Mouse (Mus musculus): ENCODE results near the gene A930004D18Rik. TPM values are rescaled to one million over a fixed set of nuclear protein-coding genes. Genes with fewer than 3 reads are reported as not detected.
A peak's percentile ranks its signal among the peaks of the same experiment; 100 is the strongest.

The A930004D18Rik gene
- polyA plus RNA-seq, 1 experiment, result 0.70 TPM

GRCm38 (mm10) chr2:18064356-18064858, 26.9 kb upstream of the A930004D18Rik start:
- Histone ChIP-seq H3K4me1 (ENCODE audit: control insufficient read depth, insufficient read depth, insufficient read length, low read length) (peaks cover 5% of the 10 kb centered on the region), H3K27ac (ENCODE audit: insufficient read depth, low read depth, low read length) (peak overlapping the region; percentile 94), H3K27me3 (ENCODE audit: control insufficient read depth, insufficient read depth, low read length) (no peaks in the 10 kb centered on the region), H3K36me3 (ENCODE audit: control insufficient read depth, insufficient read depth, low read length) (peaks cover 7% of the 10 kb centered on the region), H3K4me3 (ENCODE audit: low read depth, low read length) (peak overlapping the region; percentile 84)
- whole genome bisulfite sequencing, result 0% methylated on average over 36 of the region's 58 CpGs
- TF ChIP-seq CTCF (IDR thresholded peaks at IDR 0.05; ENCODE audit: extremely low read depth, insufficient read length, insufficient replicate concordance, low read depth, low read length), result no peak
- peak; percentile 91 for TF ChIP-seq POLR2A (IDR thresholded peaks at IDR 0.05; ENCODE audit: low read depth, low read length)

GRCm38 (mm10) chr2:18063763-18064251, 26.3 kb upstream of the A930004D18Rik start:
- H3K27me3 ChIP-seq (ENCODE audit: control insufficient read depth, insufficient read depth, low read length), result no peaks in the 10 kb centered on the region
- peak overlapping the region; percentile 94 for H3K27ac ChIP-seq (ENCODE audit: insufficient read depth, low read depth, low read length)
- peaks cover 7% of the 10 kb centered on the region for H3K36me3 ChIP-seq (ENCODE audit: control insufficient read depth, insufficient read depth, low read length)
- 1% methylated on average over 18 of the region's 18 CpGs for WGBS
- TF ChIP-seq CTCF (IDR thresholded peaks at IDR 0.05; ENCODE audit: extremely low read depth, insufficient read length, insufficient replicate concordance, low read depth, low read length), result no peak
- TF ChIP-seq POLR2A (IDR thresholded peaks at IDR 0.05; ENCODE audit: low read depth, low read length), result no peak
- H3K4me3 ChIP-seq (ENCODE audit: low read depth, low read length), result peak overlapping the region; percentile 84
- peaks cover 5% of the 10 kb centered on the region for H3K4me1 ChIP-seq (ENCODE audit: control insufficient read depth, insufficient read depth, insufficient read length, low read length)

- TF ChIP-seq CTCF (IDR thresholded peaks at IDR 0.05; ENCODE audit: extremely low read depth, insufficient read length, insufficient replicate concordance, low read depth, low read length) (no peak), POLR2A (IDR thresholded peaks at IDR 0.05; ENCODE audit: low read depth, low read length) (no peak)
- H3K4me3 ChIP-seq (ENCODE audit: low read depth, low read length), result no peak overlapping the region
- H3K27ac ChIP-seq (ENCODE audit: insufficient read depth, low read depth, low read length), result no peak overlapping the region
- H3K27me3 ChIP-seq (ENCODE audit: control insufficient read depth, insufficient read depth, low read length), result no peaks in the 10 kb centered on the region
- H3K36me3 ChIP-seq (ENCODE audit: control insufficient read depth, insufficient read depth, low read length), result no peaks in the 10 kb centered on the region
- H3K4me1 ChIP-seq (ENCODE audit: control insufficient read depth, insufficient read depth, insufficient read length, low read length), result no peaks in the 10 kb centered on the region; the same call in 1 of the 2 replicates
- WGBS, result 98% methylated on average over 1 of the region's 1 CpGs
Observed at GRCm38 (mm10) chr2:18060396-18060795, 22.9 kb upstream of the A930004D18Rik start.

GRCm38 (mm10) chr2:18059891-18060290, 22.4 kb upstream of the A930004D18Rik start:
- TF ChIP-seq CTCF (IDR thresholded peaks at IDR 0.05; ENCODE audit: extremely low read depth, insufficient read length, insufficient replicate concordance, low read depth, low read length), result no peak
- TF ChIP-seq POLR2A (IDR thresholded peaks at IDR 0.05; ENCODE audit: low read depth, low read length), result no peak
- Histone ChIP-seq H3K27me3 (ENCODE audit: control insufficient read depth, insufficient read depth, low read length) (no peaks in the 10 kb centered on the region), H3K36me3 (ENCODE audit: control insufficient read depth, insufficient read depth, low read length) (no peaks in the 10 kb centered on the region), H3K4me3 (ENCODE audit: low read depth, low read length) (no peak overlapping the region), H3K27ac (ENCODE audit: insufficient read depth, low read depth, low read length) (no peak overlapping the region), H3K4me1 (ENCODE audit: control insufficient read depth, insufficient read depth, insufficient read length, low read length) (no peaks in the 10 kb centered on the region)
- WGBS, result 93% methylated on average over 1 of the region's 1 CpGs

GRCm38 (mm10) chr2:18059063-18059462, 21.5 kb upstream of the A930004D18Rik start:
- 86% methylated on average over 2 of the region's 2 CpGs for WGBS
- TF ChIP-seq CTCF (IDR thresholded peaks at IDR 0.05; ENCODE audit: extremely low read depth, insufficient read length, insufficient replicate concordance, low read depth, low read length), result no peak
- no peak for TF ChIP-seq POLR2A (IDR thresholded peaks at IDR 0.05; ENCODE audit: low read depth, low read length)
- no peak overlapping the region for H3K27ac ChIP-seq (ENCODE audit: insufficient read depth, low read depth, low read length)
- H3K4me3 ChIP-seq (ENCODE audit: low read depth, low read length), result no peak overlapping the region
- no peaks in the 10 kb centered on the region for H3K36me3 ChIP-seq (ENCODE audit: control insufficient read depth, insufficient read depth, low read length)
- H3K4me1 ChIP-seq (ENCODE audit: control insufficient read depth, insufficient read depth, insufficient read length, low read length), result no peaks in the 10 kb centered on the region
- no peaks in the 10 kb centered on the region for H3K27me3 ChIP-seq (ENCODE audit: control insufficient read depth, insufficient read depth, low read length)

GRCm38 (mm10) chr2:18058146-18058708, 20.7 kb upstream of the A930004D18Rik start:
- Histone ChIP-seq H3K4me1 (ENCODE audit: control insufficient read depth, insufficient read depth, insufficient read length, low read length) (no peaks in the 10 kb centered on the region), H3K36me3 (ENCODE audit: control insufficient read depth, insufficient read depth, low read length) (no peaks in the 10 kb centered on the region), H3K27ac (ENCODE audit: insufficient read depth, low read depth, low read length) (no peak overlapping the region; the same call in 1 of the 2 replicates), H3K27me3 (ENCODE audit: control insufficient read depth, insufficient read depth, low read length) (no peaks in the 10 kb centered on the region), H3K4me3 (ENCODE audit: low read depth, low read length) (no peak overlapping the region)
- no peak for TF ChIP-seq POLR2A (IDR thresholded peaks at IDR 0.05; ENCODE audit: low read depth, low read length)
- no peak for TF ChIP-seq CTCF (IDR thresholded peaks at IDR 0.05; ENCODE audit: extremely low read depth, insufficient read length, insufficient replicate concordance, low read depth, low read length)
- WGBS, result 50% methylated on average over 9 of the region's 9 CpGs

GRCm38 (mm10) chr2:18057336-18058145, 20.0 kb upstream of the A930004D18Rik start:
- under 1% methylated on average over 48 of the region's 48 CpGs for WGBS
- TF ChIP-seq CTCF (IDR thresholded peaks at IDR 0.05; ENCODE audit: extremely low read depth, insufficient read length, insufficient replicate concordance, low read depth, low read length) (no peak), POLR2A (IDR thresholded peaks at IDR 0.05; ENCODE audit: low read depth, low read length) (peak; percentile 45; the same call in 1 of the 2 replicates)
- Histone ChIP-seq H3K36me3 (ENCODE audit: control insufficient read depth, insufficient read depth, low read length) (no peaks in the 10 kb centered on the region), H3K27ac (ENCODE audit: insufficient read depth, low read depth, low read length) (peak overlapping the region; percentile 94), H3K27me3 (ENCODE audit: control insufficient read depth, insufficient read depth, low read length) (no peaks in the 10 kb centered on the region), H3K4me3 (ENCODE audit: low read depth, low read length) (peak overlapping the region; percentile 63), H3K4me1 (ENCODE audit: control insufficient read depth, insufficient read depth, insufficient read length, low read length) (no peaks in the 10 kb centered on the region)

All from small intestine, adult 2 months (tissue).